8 mouse cellular contexts compared by ENCODE assay signal in genomic region chr5:32135336-32136206, GRCm38 (mm10). TPM values are rescaled to one million over a fixed set of nuclear protein-coding genes. Genes with fewer than 3 reads are reported as not detected.
DNase-seq lines count a peak whose midpoint lies in the region; ATAC-seq lines count a peak whose summit lies in the region.

TSS of gene Fosl2 (plus strand) at chr5:32135801.

- H3K4me2 ChIP-seq in hindbrain, embryonic 14.5 days (replicated peaks), result peak within 1 kb of the TSS; percentile 89

- H3K9ac ChIP-seq in hindbrain, embryonic 14.5 days, result peak within 1 kb of the TSS; percentile 70

- H3K27me3 ChIP-seq in hindbrain, embryonic 14.5 days (ENCODE audit: control insufficient read depth, insufficient read depth, low read length), result peaks cover 51% of the 10 kb centered on the region

- DNase-seq in R1 (ENCODE audit: low read depth, low spot score), result peak; percentile 97
- peak; percentile 95 to 96 for DNase-seq in cerebellum, postnatal 14 days
- DNase-seq in frontal cortex, postnatal 36 days (ENCODE audit: low spot score in 2 of 2), result peak; percentile 92
- peak; percentile 79 for DNase-seq in hindbrain, embryonic 14.5 days (ENCODE audit: low spot score)
- peak; percentile 93 for DNase-seq in layer of hippocampus, postnatal 36 days
- DNase-seq in lung, postnatal 25 days (ENCODE audit: low spot score), result peak; percentile 98
- peak; percentile 70 for DNase-seq in retina, embryonic 14.5 days (ENCODE audit: low spot score)
- peak; percentile 76 to 83 for DNase-seq in thymus, postnatal 36 days

- WGBS in hindbrain, embryonic 14.5 days, result under 1% methylated on average over 62 of the region's 85 CpGs

- H3K9me3 ChIP-seq in hindbrain, embryonic 14.5 days (ENCODE audit: control insufficient read depth, low read length), result no peaks in the 10 kb centered on the region

- H3K4me1 ChIP-seq in hindbrain, embryonic 14.5 days (replicated peaks; ENCODE audit: control insufficient read depth, insufficient read depth, low read length), result peaks cover 15% of the 10 kb centered on the region; the same call in 1 of the 2 replicates

- peak within 1 kb of the TSS; percentile 71 for H3K27ac ChIP-seq in hindbrain, embryonic 14.5 days

- peak; percentile 87 for ATAC-seq in hindbrain, embryonic 14.5 days (ENCODE audit: low FRiP score)

- peak within 1 kb of the TSS; percentile 62 for H3K4me3 ChIP-seq in hindbrain, embryonic 14.5 days (replicated peaks; ENCODE audit: low read length)

- no peaks in the 10 kb centered on the region for H3K36me3 ChIP-seq in hindbrain, embryonic 14.5 days (replicated peaks; ENCODE audit: control insufficient read depth, insufficient read depth)

RNA-seq across cellular contexts. Expression of gene Fosl2, which starts in this region (rescaled TPM):
- 0.80 and 1.1 TPM in 2 replicates for polyA plus RNA-seq in hindbrain, embryonic 14.5 days (2014; fragmentation: Nextera tagmentation; extraction: Ambion mirVana)
- 10 to 100 TPM; 55.5 to 59.3 TPM for total RNA-seq in layer of hippocampus, postnatal 36 days (2021)

Comparison
In these comparisons a context has a peak if more than half of its experiments do, and no peak if none do; other contexts are left out.
1. Peak in every context shown above with its lines: DNase-seq, ATAC-seq, H3K4me3 ChIP-seq and H3K27ac ChIP-seq.